Mouse (Mus musculus): ENCODE data around the gene Limd1.

DNA sequence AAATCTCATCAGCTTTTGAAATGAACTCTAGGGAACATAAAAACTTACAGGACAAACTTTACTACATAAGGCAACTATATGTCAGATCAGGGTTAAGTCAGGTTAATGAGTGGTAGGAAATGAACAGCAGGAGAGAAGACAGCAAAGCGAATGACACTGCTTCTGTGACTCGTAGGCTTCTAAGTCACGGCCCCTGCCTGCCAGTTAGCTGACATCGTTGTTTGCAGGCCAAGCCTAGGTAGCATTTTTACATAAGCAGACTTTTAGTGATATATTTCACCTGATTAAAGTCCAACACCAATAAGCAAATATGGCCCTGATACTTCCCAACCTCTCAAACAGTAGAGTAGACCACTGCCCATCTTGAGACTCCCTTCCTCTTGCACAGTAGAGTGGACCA lies 59.7 kb downstream of the Limd1 start:
- TF ChIP-seq E2F4 (IDR thresholded peaks at IDR 0.05; ENCODE audit: borderline replicate concordance, low read depth, low read length) (no peak), CHD2 (IDR thresholded peaks at IDR 0.05; ENCODE audit: low read length) (no peak), CTCF (IDR thresholded peaks at IDR 0.05 in 2 of 3, conservative IDR thresholded peaks at IDR 0.05 in 1 of 3; ENCODE audit: control insufficient read depth in 1 of 3, insufficient read depth in 1 of 3, low read depth in 2 of 3, low read length in 3 of 3, poor library complexity in 1 of 3, severe bottlenecking in 1 of 3) (no peak), EP300 (IDR thresholded peaks at IDR 0.05; ENCODE audit: low read depth in 1 of 2, low read length in 2 of 2) (no peak), RAD21 (IDR thresholded peaks at IDR 0.05; ENCODE audit: low read depth, low read length) (no peak), POLR2A (IDR thresholded peaks at IDR 0.05; ENCODE audit: control insufficient read depth in 1 of 2, insufficient read depth in 1 of 2, low read depth in 1 of 2, low read length in 2 of 2, poor library complexity in 1 of 2) (no peak), CHD1 (IDR thresholded peaks at IDR 0.05; ENCODE audit: low read depth, low read length) (no peak), UBTF (IDR thresholded peaks at IDR 0.05; ENCODE audit: borderline replicate concordance, insufficient read depth, low read depth, low read length) (no peak), ZC3H11A (IDR thresholded peaks at IDR 0.05; ENCODE audit: low read depth, low read length) (no peak), SIN3A (IDR thresholded peaks at IDR 0.05; ENCODE audit: low read length) (no peak), ZKSCAN1 (IDR thresholded peaks at IDR 0.05; ENCODE audit: low read depth, low read length) (no peak)
